Mouse (Mus musculus): ENCODE measurements around the gene Retreg1. TPM values are rescaled to one million over a fixed set of nuclear protein-coding genes. Genes with fewer than 3 reads are reported as not detected.
"Not testable (repeated sequence)": the region's sequence is repeated elsewhere in the genome, so short reads cannot be mapped to it uniquely, and the experiment has no call there.

Retreg1 gene
- polyA plus RNA-seq, 1 experiment from 2014 or later: 8.2 TPM

- WGBS: 14% methylated on average over 5 of the region's 5 CpGs
- ATAC-seq: not testable (repeated sequence)
These were observed 156.6 kb downstream of the Retreg1 start for GRCm38 (mm10) chr15:25999545-25999944.

GRCm38 (mm10) chr15:26008621-26009020 lies 165.6 kb downstream of the Retreg1 start:
- H3K27me3 ChIP-seq (replicated peaks; ENCODE audit: control insufficient read depth, insufficient read depth, low read length): no peaks in the 10 kb centered on the region
- no peaks in the 10 kb centered on the region for H3K9me3 ChIP-seq (ENCODE audit: control insufficient read depth, low read length)
- H3K9ac ChIP-seq (replicated peaks; ENCODE audit: low read depth, low read length): no peak overlapping the region
- no peak overlapping the region for H3K27ac ChIP-seq (ENCODE audit: low read length)
- WGBS: 86% methylated on average over 3 of the region's 3 CpGs
- no peak overlapping the region for H3K4me2 ChIP-seq (ENCODE audit: low read length)
- no peaks in the 10 kb centered on the region for H3K4me1 ChIP-seq (replicated peaks; ENCODE audit: control insufficient read depth, insufficient read depth, low read length)
- no peak overlapping the region for H3K4me3 ChIP-seq (replicated peaks; ENCODE audit: low read length)
- no peaks in the 10 kb centered on the region for H3K36me3 ChIP-seq (ENCODE audit: control insufficient read depth, insufficient read depth)
- no peak for ATAC-seq

More at GRCm38 (mm10) chr15:25999545-25999944, 156.6 kb downstream of the Retreg1 start:
- H3K9ac ChIP-seq (replicated peaks; ENCODE audit: low read depth, low read length); H3K27me3 ChIP-seq (replicated peaks; ENCODE audit: control insufficient read depth, insufficient read depth, low read length); H3K4me3 ChIP-seq (replicated peaks; ENCODE audit: low read length); H3K27ac ChIP-seq (ENCODE audit: low read length); H3K36me3 ChIP-seq (ENCODE audit: control insufficient read depth, insufficient read depth); H3K9me3 ChIP-seq (ENCODE audit: control insufficient read depth, low read length); H3K4me1 ChIP-seq (replicated peaks; ENCODE audit: control insufficient read depth, insufficient read depth, low read length); H3K4me2 ChIP-seq (ENCODE audit: low read length): not testable (repeated sequence)

GRCm38 (mm10) chr15:26012891-26013290 lies 169.9 kb downstream of the Retreg1 start:
- no peak overlapping the region for H3K27ac ChIP-seq (ENCODE audit: low read length)
- no peaks in the 10 kb centered on the region for H3K9me3 ChIP-seq (ENCODE audit: control insufficient read depth, low read length)
- H3K27me3 ChIP-seq (replicated peaks; ENCODE audit: control insufficient read depth, insufficient read depth, low read length): no peaks in the 10 kb centered on the region
- no peaks in the 10 kb centered on the region for H3K36me3 ChIP-seq (ENCODE audit: control insufficient read depth, insufficient read depth)
- no peak overlapping the region for H3K4me3 ChIP-seq (replicated peaks; ENCODE audit: low read length)
- H3K9ac ChIP-seq (replicated peaks; ENCODE audit: low read depth, low read length): no peak overlapping the region
- ATAC-seq: no peak
- no peaks in the 10 kb centered on the region for H3K4me1 ChIP-seq (replicated peaks; ENCODE audit: control insufficient read depth, insufficient read depth, low read length)
- H3K4me2 ChIP-seq (ENCODE audit: low read length): no peak overlapping the region
- 78% methylated on average over 4 of the region's 4 CpGs for WGBS

- ATAC-seq: no peak
- 80% methylated on average over 14 of the region's 14 CpGs for WGBS
- no peak overlapping the region for H3K4me3 ChIP-seq (replicated peaks; ENCODE audit: low read length)
- no peaks in the 10 kb centered on the region for H3K27me3 ChIP-seq (replicated peaks; ENCODE audit: control insufficient read depth, insufficient read depth, low read length)
- no peak overlapping the region for H3K27ac ChIP-seq (ENCODE audit: low read length)
- H3K4me2 ChIP-seq (ENCODE audit: low read length): no peak overlapping the region
- no peaks in the 10 kb centered on the region for H3K9me3 ChIP-seq (ENCODE audit: control insufficient read depth, low read length)
- no peak overlapping the region for H3K9ac ChIP-seq (replicated peaks; ENCODE audit: low read depth, low read length)
- no peaks in the 10 kb centered on the region for H3K36me3 ChIP-seq (ENCODE audit: control insufficient read depth, insufficient read depth)
- no peaks in the 10 kb centered on the region for H3K4me1 ChIP-seq (replicated peaks; ENCODE audit: control insufficient read depth, insufficient read depth, low read length)
These were observed 173.1 kb downstream of the Retreg1 start for GRCm38 (mm10) chr15:26015979-26016665.

GRCm38 (mm10) chr15:26021721-26022120 lies 178.7 kb downstream of the Retreg1 start:
- Histone ChIP-seq H3K4me1 (replicated peaks; ENCODE audit: control insufficient read depth, insufficient read depth, low read length) (no peaks in the 10 kb centered on the region), H3K27ac (ENCODE audit: low read length) (no peak overlapping the region), H3K36me3 (ENCODE audit: control insufficient read depth, insufficient read depth) (no peaks in the 10 kb centered on the region), H3K4me2 (ENCODE audit: low read length) (no peak overlapping the region), H3K9ac (replicated peaks; ENCODE audit: low read depth, low read length) (no peak overlapping the region), H3K9me3 (ENCODE audit: control insufficient read depth, low read length) (no peaks in the 10 kb centered on the region), H3K4me3 (replicated peaks; ENCODE audit: low read length) (no peak overlapping the region), H3K27me3 (replicated peaks; ENCODE audit: control insufficient read depth, insufficient read depth, low read length) (no peaks in the 10 kb centered on the region)
- peak; percentile 91 for ATAC-seq
- WGBS: 18% methylated on average over 8 of the region's 8 CpGs

- 72% methylated on average over 5 of the region's 5 CpGs for WGBS
- H3K27me3 ChIP-seq (replicated peaks; ENCODE audit: control insufficient read depth, insufficient read depth, low read length): no peaks in the 10 kb centered on the region
These were observed 179.7 kb downstream of the Retreg1 start for GRCm38 (mm10) chr15:26022636-26023035.

More at GRCm38 (mm10) chr15:26022636-26023035, 179.7 kb downstream of the Retreg1 start:
- H3K36me3 ChIP-seq (ENCODE audit: control insufficient read depth, insufficient read depth): no peaks in the 10 kb centered on the region
- no peak overlapping the region for H3K9ac ChIP-seq (replicated peaks; ENCODE audit: low read depth, low read length)
- H3K4me1 ChIP-seq (replicated peaks; ENCODE audit: control insufficient read depth, insufficient read depth, low read length): no peaks in the 10 kb centered on the region
- H3K4me2 ChIP-seq (ENCODE audit: low read length): no peak overlapping the region
- H3K4me3 ChIP-seq (replicated peaks; ENCODE audit: low read length): no peak overlapping the region
- H3K9me3 ChIP-seq (ENCODE audit: control insufficient read depth, low read length): no peaks in the 10 kb centered on the region
- H3K27ac ChIP-seq (ENCODE audit: low read length): no peak overlapping the region
- no peak for ATAC-seq

Small RNA genes within 50 kb of the gene (microRNA-seq; reads per million reads assigned to microRNA genes)
- gene Mir7212: not detected

Other genes starting within 250 kb of the Retreg1 start
- 38.4 and 44.8 TPM in 2 replicates for gene Myo10, start 220.7 kb upstream of the Retreg1 start, polyA plus RNA-seq (2015; fragmentation: Nextera tagmentation; extraction: Ambion mirVana)
- gene Zfp622, start 141.2 kb downstream of the Retreg1 start, polyA plus RNA-seq (2015; fragmentation: Nextera tagmentation; extraction: Ambion mirVana): 26.8 and 26.9 TPM in 2 replicates